Mouse (Mus musculus): Measurements from ENCODE around the gene Hexim1. TPM values are rescaled to one million over a fixed set of nuclear protein-coding genes. Genes with fewer than 3 reads are reported as not detected.

Gene Hexim1
- total RNA-seq, 2 experiments from 2014 or later: 18.6 to 21.8 TPM

- no peak overlapping the region for H3K4me3 ChIP-seq
These were observed 2.3 kb upstream of the Hexim1 start for GRCm38 (mm10) chr11:103113771-103114170.

GRCm38 (mm10) chr11:103114270-103114943 is 1.6 kb upstream of the Hexim1 start:
- H3K27ac ChIP-seq: peak overlapping the region; percentile 94
- no peak for TF ChIP-seq CTCF (IDR thresholded peaks at IDR 0.05)
- intact Hi-C loops (cut with DNase I): no loop called here
- H3K4me3 ChIP-seq: peak overlapping the region; percentile 86
- DNase-seq: no peak

More at GRCm38 (mm10) chr11:103113771-103114170, 2.3 kb upstream of the Hexim1 start:
- no peak for DNase-seq
- H3K27ac ChIP-seq: peak overlapping the region; percentile 94
- no peak for TF ChIP-seq CTCF (IDR thresholded peaks at IDR 0.05)
- intact Hi-C loops (cut with DNase I): no loop called here

- DNase-seq: peak; percentile 88
- Histone ChIP-seq H3K27ac (peak overlapping the region; percentile 94), H3K4me3 (peak overlapping the region; percentile 86)
- TF ChIP-seq CTCF (IDR thresholded peaks at IDR 0.05): no peak
- intact Hi-C loops (cut with DNase I): loop anchor here (1.0 kb wide), 1 partner anchor 17 kb away; the partner anchor contains the start of gene Hexim2
These were observed 646 bp upstream of the Hexim1 start for GRCm38 (mm10) chr11:103115163-103116007.

GRCm38 (mm10) chr11:103116959-103117590 is 1.0 kb downstream of the Hexim1 start:
- Histone ChIP-seq H3K27ac (peak overlapping the region; percentile 91), H3K4me3 (peak overlapping the region; percentile 75)
- peak; percentile 83 for TF ChIP-seq CTCF (IDR thresholded peaks at IDR 0.05)
- DNase-seq: peak; percentile 85
- intact Hi-C loops (cut with DNase I): loop anchor here (1.0 kb wide), 2 partner anchors 15 to 42 kb away; partner anchors contain the start of gene Hexim2

GRCm38 (mm10) chr11:103117591-103118009 is 1.6 kb downstream of the Hexim1 start:
- DNase-seq: peak; percentile 72
- H3K27ac ChIP-seq: peak overlapping the region; percentile 91
- intact Hi-C loops (cut with DNase I): loop anchor here (1.0 kb wide), 1 partner anchor 42 kb away; no protein-coding TSS in a partner anchor
- peak overlapping the region; percentile 75 for H3K4me3 ChIP-seq
- no peak for TF ChIP-seq CTCF (IDR thresholded peaks at IDR 0.05)

- no peak for TF ChIP-seq CTCF (IDR thresholded peaks at IDR 0.05)
- DNase-seq: peak; percentile 18
- Histone ChIP-seq H3K27ac (no peak overlapping the region), H3K4me3 (peak overlapping the region; percentile 75)
- intact Hi-C loops (cut with DNase I): no loop called here
These were observed 2.8 kb downstream of the Hexim1 start for GRCm38 (mm10) chr11:103118866-103119265.

- peak; percentile 47 for TF ChIP-seq CTCF (IDR thresholded peaks at IDR 0.05)
- peak overlapping the region; percentile 71 for H3K27ac ChIP-seq
- peak; percentile 16 for DNase-seq
- intact Hi-C loops (cut with DNase I): no loop called here
- no peak overlapping the region for H3K4me3 ChIP-seq
These were observed 3.6 kb downstream of the Hexim1 start for GRCm38 (mm10) chr11:103119609-103120008.

- no peak for TF ChIP-seq CTCF (IDR thresholded peaks at IDR 0.05)
- DNase-seq: peak; percentile 61
- intact Hi-C loops (cut with DNase I): no loop called here
- H3K27ac ChIP-seq: peak overlapping the region; percentile 71
- no peak overlapping the region for H3K4me3 ChIP-seq
These were observed 4.3 kb downstream of the Hexim1 start for GRCm38 (mm10) chr11:103120315-103120714.

GRCm38 (mm10) chr11:103131701-103132575 is 15.9 kb downstream of the Hexim1 start, which contains the start of gene Hexim2:
Gene Hexim2 (plus strand): TSS chr11:103132429.
- Histone ChIP-seq H3K4me3 (peak within 1 kb of the TSS; percentile 80), H3K27ac (peak within 1 kb of the TSS; percentile 100)
- intact Hi-C loops (cut with DNase I): loop anchor here (1.0 kb wide), 1 partner anchor 16 kb away; the partner anchor contains the start of gene Hexim1
- TF ChIP-seq CTCF (IDR thresholded peaks at IDR 0.05): no peak
- DNase-seq: peak; percentile 84

- intact Hi-C loops (cut with DNase I): loop anchor here (1.0 kb wide), 1 partner anchor 17 kb away; the partner anchor contains the start of gene Hexim1
- peak; percentile 100 for DNase-seq
- TF ChIP-seq CTCF (IDR thresholded peaks at IDR 0.05): no peak
These were observed 16.8 kb downstream of the Hexim1 start for GRCm38 (mm10) chr11:103132576-103133455.

More at GRCm38 (mm10) chr11:103132576-103133455, 16.8 kb downstream of the Hexim1 start:
- Histone ChIP-seq H3K27ac (peak overlapping the region; percentile 100), H3K4me3 (peak overlapping the region; percentile 80)

Data from gastrocnemius, adult 2 months (tissue).